Comparison of ENCODE assay signal across 8 mouse cellular contexts in genomic region chr6:119903081-119903789, GRCm38 (mm10). TPM values are rescaled to one million over a fixed set of nuclear protein-coding genes. Genes with fewer than 3 reads are reported as not detected.
DNase-seq lines count a peak whose midpoint lies in the region; ATAC-seq lines count a peak whose summit lies in the region.

No protein-coding gene starts in this region.

- peak overlapping the region; percentile 74 for H3K4me2 ChIP-seq in embryonic facial prominence, embryonic 14.5 days (ENCODE audit: low read depth, low read length)
- H3K4me2 ChIP-seq in limb, embryonic 13.5 days (replicated peaks) = peak overlapping the region; percentile 81
- peak overlapping the region; percentile 73 for H3K4me2 ChIP-seq in stomach, embryonic 15.5 days

- no peaks in the 10 kb centered on the region for H3K27me3 ChIP-seq in embryonic facial prominence, embryonic 14.5 days (replicated peaks; ENCODE audit: control insufficient read depth, insufficient read depth, low read length)
- no peaks in the 10 kb centered on the region for H3K27me3 ChIP-seq in limb, embryonic 13.5 days
- no peaks in the 10 kb centered on the region for H3K27me3 ChIP-seq in stomach, embryonic 15.5 days (replicated peaks)

- peak overlapping the region; percentile 94 for H3K4me3 ChIP-seq in embryonic facial prominence, embryonic 14.5 days (ENCODE audit: low read depth, low read length)
- H3K4me3 ChIP-seq in limb, embryonic 13.5 days = peak overlapping the region; percentile 94
- H3K4me3 ChIP-seq in stomach, embryonic 15.5 days (replicated peaks) = peak overlapping the region; percentile 94

- no peaks in the 10 kb centered on the region for H3K36me3 ChIP-seq in embryonic facial prominence, embryonic 14.5 days (ENCODE audit: control insufficient read depth, insufficient read depth, low read length)
- peaks cover 11% of the 10 kb centered on the region; the same call in 1 of the 2 replicates for H3K36me3 ChIP-seq in limb, embryonic 13.5 days
- no peaks in the 10 kb centered on the region for H3K36me3 ChIP-seq in stomach, embryonic 15.5 days

- peak; percentile 38 to 56 for DNase-seq in cerebellum, postnatal 10 days
- no peak for DNase-seq in cerebellum, postnatal 4 days (ENCODE audit: low spot score in 2 of 2)
- peak; percentile 63 for DNase-seq in 3T3-L1 (ENCODE audit: low read depth, low spot score)
- no peak for DNase-seq in embryonic facial prominence, embryonic 14.5 days (ENCODE audit: low spot score)
- no peak for DNase-seq in thymus, postnatal 14 days
- DNase-seq in adrenal gland, postnatal 4 days (ENCODE audit: low spot score in 2 of 2) = no peak

- ATAC-seq in embryonic facial prominence, embryonic 14.5 days (ENCODE audit: low read depth) = peak; percentile 54
- no peak for ATAC-seq in limb, embryonic 13.5 days (ENCODE audit: low FRiP score, low read depth)
- ATAC-seq in stomach, embryonic 15.5 days (ENCODE audit: insufficient read depth, low FRiP score, low read depth) = no peak

- peaks cover 3% of the 10 kb centered on the region; the same call in 1 of the 2 replicates for H3K4me1 ChIP-seq in embryonic facial prominence, embryonic 14.5 days (ENCODE audit: control insufficient read depth, insufficient read depth, low read length)
- peaks cover 7% of the 10 kb centered on the region for H3K4me1 ChIP-seq in limb, embryonic 13.5 days
- 0 out of 2 replicates have a peak, but pooled peaks cover 3% of the 10 kb centered on the region for H3K4me1 ChIP-seq in stomach, embryonic 15.5 days

- H3K9ac ChIP-seq in embryonic facial prominence, embryonic 14.5 days (ENCODE audit: low read depth, low read length) = peak overlapping the region; percentile 96
- peak overlapping the region; percentile 96 for H3K9ac ChIP-seq in limb, embryonic 13.5 days
- H3K9ac ChIP-seq in stomach, embryonic 15.5 days = peak overlapping the region; percentile 96

- WGBS in embryonic facial prominence, embryonic 14.5 days = 21% methylated on average over 15 of the region's 15 CpGs
- WGBS in limb, embryonic 13.5 days = 21% methylated on average over 15 of the region's 15 CpGs
- WGBS in stomach, embryonic 15.5 days = 17% methylated on average over 15 of the region's 15 CpGs

- H3K27ac ChIP-seq in embryonic facial prominence, embryonic 14.5 days (replicated peaks; ENCODE audit: low read depth, low read length) = peak overlapping the region; percentile 96
- peak overlapping the region; percentile 96; the same call in 1 of the 2 replicates for H3K27ac ChIP-seq in limb, embryonic 13.5 days
- peak overlapping the region; percentile 98 for H3K27ac ChIP-seq in stomach, embryonic 15.5 days

- H3K9me3 ChIP-seq in embryonic facial prominence, embryonic 14.5 days (ENCODE audit: control insufficient read depth, low read length) = no peaks in the 10 kb centered on the region
- no peaks in the 10 kb centered on the region for H3K9me3 ChIP-seq in limb, embryonic 13.5 days
- no peaks in the 10 kb centered on the region for H3K9me3 ChIP-seq in stomach, embryonic 15.5 days

RNA-seq across cellular contexts. Expression of gene Rad52, which starts 0.7 kb away (rescaled TPM):
- 17.2 and 21.6 TPM in 2 replicates for polyA plus RNA-seq in embryonic facial prominence, embryonic 14.5 days (2014; fragmentation: Nextera tagmentation; extraction: Ambion mirVana)
- 25.5 and 28.5 TPM in 2 replicates for polyA plus RNA-seq in limb, embryonic 13.5 days (2015; fragmentation: Nextera tagmentation; extraction: Ambion mirVana)
- polyA plus RNA-seq in stomach, embryonic 15.5 days (2015; fragmentation: Nextera tagmentation; extraction: Ambion mirVana) = 18.1 and 19.2 TPM in 2 replicates
- 10 to 100 TPM; 23.6 to 27.1 TPM for total RNA-seq in adrenal gland, postnatal 4 days (2021)

RNA-seq across cellular contexts. Expression of gene Erc1, which starts 55.3 kb away (rescaled TPM):
- 23.4 and 24.3 TPM in 2 replicates for polyA plus RNA-seq in embryonic facial prominence, embryonic 14.5 days (2014; fragmentation: Nextera tagmentation; extraction: Ambion mirVana)
- polyA plus RNA-seq in limb, embryonic 13.5 days (2015; fragmentation: Nextera tagmentation; extraction: Ambion mirVana) = 27.2 and 28.5 TPM in 2 replicates
- 17.7 and 19.0 TPM in 2 replicates for polyA plus RNA-seq in stomach, embryonic 15.5 days (2015; fragmentation: Nextera tagmentation; extraction: Ambion mirVana)
- total RNA-seq in adrenal gland, postnatal 4 days (2021) = 10 to 100 TPM; 25.3 to 30.1 TPM

Comparison
In these comparisons a context has a peak if more than half of its experiments do, and no peak if none do; other contexts are left out.
1. DNase-seq: peak in cerebellum, postnatal 10 days (2 of 2) and 3T3-L1 (single experiment); none in cerebellum, postnatal 4 days (0 of 2), embryonic facial prominence, embryonic 14.5 days (single experiment), thymus, postnatal 14 days (single experiment) and adrenal gland, postnatal 4 days (0 of 2).
2. Peak in every context shown above with its lines, with median percentiles within 50 percentile points of each other: H3K27ac ChIP-seq, H3K4me2 ChIP-seq, H3K4me3 ChIP-seq and H3K9ac ChIP-seq.